In genomic region chr19:17514456-17514855, GRCm38 (mm10) we compare ENCODE assay signal across 28 mouse cellular contexts.
A peak's percentile ranks its signal among the peaks of the same experiment; 100 is the strongest.
DNase-seq lines count a peak whose midpoint lies in the region; ATAC-seq and TF ChIP-seq lines count a peak whose summit lies in the region.
"Had no signal": no experiment of that assay in that cellular context is flagged by ENCODE, and none has a peak within 500 bp of the region (broad histone marks: within the 10 kb centered on the region; RNA-seq: fewer than 3 reads in every experiment).

No protein-coding gene starts in this region.

- no peaks in the 10 kb centered on the region for H3K27me3 ChIP-seq in kidney, adult 2 months (replicated peaks; ENCODE audit: control insufficient read depth, insufficient read depth, low read length)
- H3K27me3 ChIP-seq in embryonic facial prominence, embryonic 11.5 days (ENCODE audit: control insufficient read depth, insufficient read depth, low read length) = no peaks in the 10 kb centered on the region
- H3K27me3 ChIP-seq: CH12.LX; forebrain, embryonic 13.5 days; heart, embryonic 12.5 days; heart, embryonic 15.5 days; hindbrain, embryonic 13.5 days; intestine, embryonic 15.5 days had no signal

- no peak overlapping the region for H3K9ac ChIP-seq in embryonic facial prominence, embryonic 11.5 days (replicated peaks; ENCODE audit: low read length)
- H3K9ac ChIP-seq: forebrain, embryonic 13.5 days; heart, embryonic 12.5 days; heart, embryonic 15.5 days; hindbrain, embryonic 13.5 days; intestine, embryonic 15.5 days had no signal

- no peak for TF ChIP-seq CTCF in kidney, adult 2 months (conservative IDR thresholded peaks at IDR 0.05; ENCODE audit: insufficient read depth, insufficient read length, low read depth, low read length)

- no peak for TF ChIP-seq POLR2A in kidney, adult 2 months (IDR thresholded peaks at IDR 0.05; ENCODE audit: low read depth, low read length)

- H3K4me3 ChIP-seq in kidney, adult 2 months (ENCODE audit: insufficient read depth, low read depth, low read length) = no peak overlapping the region
- no peak overlapping the region for H3K4me3 ChIP-seq in embryonic facial prominence, embryonic 11.5 days (ENCODE audit: low read depth, low read length)
- H3K4me3 ChIP-seq: forebrain, embryonic 10.5 days; forebrain, embryonic 13.5 days; heart, embryonic 12.5 days; heart, embryonic 15.5 days; hindbrain, embryonic 10.5 days; hindbrain, embryonic 13.5 days; intestine, embryonic 15.5 days had no signal

- H3K4me1 ChIP-seq in kidney, adult 2 months (ENCODE audit: control insufficient read depth, insufficient read depth, low read length) = no peaks in the 10 kb centered on the region
- H3K4me1 ChIP-seq in embryonic facial prominence, embryonic 11.5 days (ENCODE audit: control insufficient read depth, insufficient read depth, low read length) = no peaks in the 10 kb centered on the region; the same call in 1 of the 2 replicates
- H3K4me1 ChIP-seq: forebrain, embryonic 13.5 days; heart, embryonic 12.5 days; heart, embryonic 15.5 days; hindbrain, embryonic 10.5 days; hindbrain, embryonic 13.5 days; intestine, embryonic 15.5 days had no signal

- H3K9me3 ChIP-seq in embryonic facial prominence, embryonic 11.5 days (replicated peaks; ENCODE audit: control insufficient read depth, low read length) = no peaks in the 10 kb centered on the region
- H3K9me3 ChIP-seq: forebrain, embryonic 10.5 days; forebrain, embryonic 13.5 days; G1E; heart, embryonic 12.5 days; heart, embryonic 15.5 days; hindbrain, embryonic 10.5 days; hindbrain, embryonic 13.5 days; intestine, embryonic 15.5 days had no signal

- no peaks in the 10 kb centered on the region for H3K36me3 ChIP-seq in kidney, adult 2 months (ENCODE audit: control insufficient read depth, insufficient read depth, low read length)
- no peaks in the 10 kb centered on the region for H3K36me3 ChIP-seq in embryonic facial prominence, embryonic 11.5 days (replicated peaks; ENCODE audit: control insufficient read depth, insufficient read depth, low read depth, low read length)
- H3K36me3 ChIP-seq: forebrain, embryonic 10.5 days; G1E; heart, embryonic 12.5 days; heart, embryonic 15.5 days; hindbrain, embryonic 10.5 days; hindbrain, embryonic 13.5 days; intestine, embryonic 15.5 days had no signal

- H3K4me2 ChIP-seq in embryonic facial prominence, embryonic 11.5 days (ENCODE audit: low read depth, low read length) = no peak overlapping the region
- H3K4me2 ChIP-seq: forebrain, embryonic 13.5 days; heart, embryonic 12.5 days; heart, embryonic 15.5 days; hindbrain, embryonic 13.5 days; intestine, embryonic 15.5 days had no signal

- H3K27ac ChIP-seq in kidney, adult 2 months (ENCODE audit: insufficient read depth, low read depth, low read length) = no peak overlapping the region
- H3K27ac ChIP-seq in embryonic facial prominence, embryonic 11.5 days (replicated peaks; ENCODE audit: low read depth, low read length) = no peak overlapping the region
- H3K27ac ChIP-seq: forebrain, embryonic 10.5 days; forebrain, embryonic 13.5 days; heart, embryonic 15.5 days; hindbrain, embryonic 10.5 days; hindbrain, embryonic 13.5 days; intestine, embryonic 15.5 days had no signal

- no peak for ATAC-seq in embryonic facial prominence, embryonic 11.5 days (replicated peaks; ENCODE audit: insufficient number of reproducible peaks, low FRiP score, low TSS enrichment, low read depth)
- ATAC-seq in frontal cortex, adult (ENCODE audit: low TSS enrichment) = no peak
- ATAC-seq: forebrain, embryonic 13.5 days; forebrain, embryonic 16.5 days; hindbrain, embryonic 16.5 days; intestine, embryonic 15.5 days had no signal

- WGBS in kidney, adult 2 months = 62% methylated on average over 3 of the region's 3 CpGs
- WGBS in embryonic facial prominence, embryonic 11.5 days = 36% methylated on average over 3 of the region's 3 CpGs

- peak; percentile 20 for DNase-seq in kidney, adult 2 months
- DNase-seq in kidney, adult 18-20 months = no peak
- DNase-seq in embryo, embryonic 10.5 days (ENCODE audit: low spot score) = peak; percentile 49
- peak; percentile 40 for DNase-seq in embryonic facial prominence, embryonic 11.5 days (ENCODE audit: low spot score)
- DNase-seq in cerebellum, adult 18-20 months = no peak
- no peak for DNase-seq in ovary, adult 18-20 months (ENCODE audit: low spot score)
- DNase-seq: adrenal gland, adult 2 months; adrenal gland, postnatal 14 days; B cell, adult 2 months; cerebellum, adult 11 months; cerebellum, adult 8-10 months; cerebellum, postnatal 14 days; gastrocnemius, postnatal 25 days; heart, adult 18-20 months; heart, postnatal 10 days; heart, postnatal 36 days had no signal

Comparison
In these comparisons a context has a peak if more than half of its experiments do, and no peak if none do; other contexts are left out.
1. DNase-seq: peak in kidney, adult 2 months (single experiment), embryo, embryonic 10.5 days (single experiment) and embryonic facial prominence, embryonic 11.5 days (single experiment); none in kidney, adult 18-20 months (single experiment), cerebellum, adult 18-20 months (0 of 2) and ovary, adult 18-20 months (single experiment).